Mouse (Mus musculus) heart, embryonic 15.5 days (tissue): ENCODE data around the gene Ppfibp2. TPM values are rescaled to one million over a fixed set of nuclear protein-coding genes. Genes with fewer than 3 reads are reported as not detected.

ENCODE experiments used
- ATAC-seq: fragments of 200-750 bp; cut with Nextera tagmentation; replicated peaks from 2 replicates; pipeline ENCODE4 v1.8.0; 2017; ENCODE audit warnings: low read depth, moderate TSS enrichment; ENCODE audit not compliant: insufficient number of reproducible peaks, insufficient read depth, low FRiP score
- H3K27ac ChIP-seq: fragments of 300-500 bp; sonication (generic); 2 replicates; pipeline ENCODE4 v1.5.1; 2015; ENCODE audit warnings: mild to moderate bottlenecking, inconsistent platforms
- H3K27me3 ChIP-seq: fragments of 300-500 bp; sonication (generic); 2 replicates; pipeline ENCODE4 v1.6.1; 2015; ENCODE audit warnings: inconsistent platforms
- H3K36me3 ChIP-seq: fragments of 300-500 bp; sonication (generic); 2 replicates; pipeline ENCODE4 v1.6.1; 2015; ENCODE audit warnings: mild to moderate bottlenecking, inconsistent platforms
- H3K4me1 ChIP-seq: fragments of 300-500 bp; sonication (generic); replicated peaks from 2 replicates; pipeline ENCODE4 v1.6.1; 2015; ENCODE audit warnings: inconsistent platforms
- H3K4me2 ChIP-seq: fragments of 300-500 bp; sonication (generic); 2 replicates; pipeline ENCODE4 v1.6.1; 2015; ENCODE audit warnings: inconsistent platforms, mild to moderate bottlenecking, moderate library complexity
- H3K4me3 ChIP-seq: fragments of 300-500 bp; sonication (generic); 2 replicates; pipeline ENCODE4 v1.5.1; 2015; ENCODE audit warnings: mild to moderate bottlenecking, inconsistent platforms
- H3K9ac ChIP-seq: fragments of 300-500 bp; sonication (generic); 2 replicates; pipeline ENCODE4 v1.6.1; 2015; ENCODE audit warnings: mild to moderate bottlenecking, inconsistent platforms
- H3K9me3 ChIP-seq: fragments of 300-500 bp; sonication (generic); replicated peaks from 2 replicates; pipeline ENCODE4 v1.6.1; 2016; ENCODE audit warnings: inconsistent platforms
- WGBS: fragments of 180-500 bp; shearing (Covaris S2); methylation state at CpG from one replicate; pipeline ENCODE4 v1.1.7; 2015; ENCODE audit warnings: mixed read lengths; 5-methylcytosine and 5-hydroxymethylcytosine counted together
- polyA plus RNA-seq: library from polyadenylated mRNA; unstranded; fragments of >200 nt; fragmentation: Nextera tagmentation; extraction: Ambion mirVana; gene quantifications from 2 replicates; pipeline ENCODE4 v1.2.1, GENCODE M21; 2015

Ppfibp2 gene
- polyA plus RNA-seq, 1 experiment from 2014 or later: 4.4 TPM

DNA sequence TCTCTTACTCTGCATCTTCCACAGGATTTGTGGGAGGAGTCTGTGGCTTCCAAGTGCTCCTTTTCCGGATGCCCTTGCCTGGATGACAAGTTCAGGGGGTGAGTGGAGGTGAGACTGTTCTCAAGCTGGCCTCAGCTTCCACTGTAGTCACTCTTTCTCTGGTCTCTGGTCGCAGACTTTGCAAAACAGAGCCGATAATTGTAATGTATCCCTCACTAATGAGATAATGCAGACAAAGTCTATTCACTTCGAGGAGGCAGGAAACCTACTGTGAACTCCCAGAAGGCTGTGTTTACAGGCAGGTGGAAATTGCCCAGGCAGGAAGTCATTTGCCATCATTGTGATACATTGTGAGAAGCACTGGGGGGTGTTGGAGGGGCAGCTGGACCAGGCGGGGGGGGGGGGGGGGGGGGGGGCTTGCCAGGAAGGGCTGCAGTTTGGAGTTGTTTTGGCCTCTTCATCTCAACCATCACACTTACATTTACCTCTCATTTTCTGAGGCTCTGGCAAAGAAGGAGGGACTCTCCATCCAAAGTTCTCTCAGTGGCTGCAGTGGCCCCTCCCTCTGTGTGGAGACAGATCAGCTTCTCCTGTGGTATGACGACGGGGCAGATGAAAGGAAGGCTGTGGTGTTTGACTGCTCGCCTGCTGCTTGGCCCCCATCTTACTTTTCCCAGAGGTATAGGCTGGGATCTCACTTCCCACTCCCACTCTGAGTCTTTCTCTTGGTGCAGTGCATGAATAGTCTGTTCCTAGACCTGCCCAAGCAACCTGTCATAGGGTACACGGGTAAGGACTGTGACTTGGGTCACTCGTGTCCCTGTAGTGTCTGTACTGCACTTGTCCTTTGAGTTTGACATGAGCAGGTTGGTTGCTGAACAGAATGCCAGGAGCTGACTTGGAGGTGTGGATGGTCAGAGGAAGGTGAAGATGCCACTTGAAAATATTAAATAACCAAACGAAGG, 23.3 kb downstream of the Ppfibp2 start:
- H3K27me3 ChIP-seq: no peaks in the 10 kb centered on the region
- no peak overlapping the region for H3K4me2 ChIP-seq
- 0 out of 2 replicates have a peak, but pooled peaks have one; percentile 7 for ATAC-seq
- 30% methylated on average over 11 of the region's 11 CpGs for WGBS
- no peak overlapping the region for H3K27ac ChIP-seq
- H3K9me3 ChIP-seq: no peaks in the 10 kb centered on the region
- H3K9ac ChIP-seq: no peak overlapping the region
- H3K4me3 ChIP-seq: no peak overlapping the region
- no peaks in the 10 kb centered on the region for H3K36me3 ChIP-seq
- no peaks in the 10 kb centered on the region; the same call in 1 of the 2 replicates for H3K4me1 ChIP-seq

DNA sequence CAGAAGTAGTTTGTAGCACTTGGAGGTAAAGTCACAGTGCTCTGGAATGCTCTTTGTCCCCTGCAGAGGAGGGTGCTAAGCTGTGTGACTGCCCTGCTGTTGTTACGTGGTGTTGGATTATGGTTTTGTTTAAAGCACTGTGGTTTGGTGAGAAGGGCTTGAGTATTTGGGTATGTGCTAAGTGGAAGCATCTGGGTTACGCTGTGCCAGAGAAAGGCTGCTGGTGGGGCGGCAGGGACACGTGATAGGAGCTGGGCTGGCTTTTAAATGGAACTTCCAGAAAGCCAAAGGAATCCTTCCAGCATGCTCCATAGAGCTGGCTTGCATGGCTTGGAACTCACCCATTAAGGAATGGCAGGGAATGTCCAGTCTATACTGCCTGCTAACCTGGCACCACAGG, 24.2 kb downstream of the Ppfibp2 start:
- Histone ChIP-seq H3K4me2 (no peak overlapping the region), H3K27me3 (no peaks in the 10 kb centered on the region), H3K9ac (no peak overlapping the region), H3K4me1 (no peaks in the 10 kb centered on the region; the same call in 1 of the 2 replicates), H3K9me3 (no peaks in the 10 kb centered on the region), H3K4me3 (no peak overlapping the region), H3K27ac (no peak overlapping the region), H3K36me3 (no peaks in the 10 kb centered on the region)
- WGBS: 57% methylated on average over 4 of the region's 4 CpGs
- ATAC-seq: no peak

DNA sequence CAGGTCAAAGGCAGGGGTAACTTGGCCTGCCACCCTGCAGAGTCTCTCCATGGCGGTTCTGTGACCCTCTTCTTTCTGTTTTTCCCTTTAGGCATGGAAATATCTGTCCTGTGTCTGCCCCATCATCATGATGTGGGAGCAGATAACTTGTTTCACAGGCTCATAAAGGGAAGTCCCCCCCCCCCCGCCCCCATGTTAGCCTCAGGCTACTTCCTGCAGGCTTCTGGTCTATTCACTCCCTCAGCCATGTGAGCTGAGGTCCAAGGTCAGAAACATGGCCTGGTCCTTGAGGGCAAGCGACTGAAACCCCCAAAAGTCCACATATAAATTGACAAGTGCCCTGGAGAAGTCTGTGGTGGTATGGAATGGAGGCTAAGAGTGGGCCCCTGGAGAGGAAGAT, 25.1 kb downstream of the Ppfibp2 start:
- no peak overlapping the region for H3K4me3 ChIP-seq
- no peak overlapping the region for H3K27ac ChIP-seq
- no peak overlapping the region for H3K4me2 ChIP-seq
- H3K36me3 ChIP-seq: no peaks in the 10 kb centered on the region
- ATAC-seq: no peak
- H3K9ac ChIP-seq: no peak overlapping the region
- no peaks in the 10 kb centered on the region for H3K9me3 ChIP-seq
- WGBS: 69% methylated on average over 3 of the region's 3 CpGs
- no peaks in the 10 kb centered on the region; the same call in 1 of the 2 replicates for H3K4me1 ChIP-seq
- H3K27me3 ChIP-seq: no peaks in the 10 kb centered on the region

DNA sequence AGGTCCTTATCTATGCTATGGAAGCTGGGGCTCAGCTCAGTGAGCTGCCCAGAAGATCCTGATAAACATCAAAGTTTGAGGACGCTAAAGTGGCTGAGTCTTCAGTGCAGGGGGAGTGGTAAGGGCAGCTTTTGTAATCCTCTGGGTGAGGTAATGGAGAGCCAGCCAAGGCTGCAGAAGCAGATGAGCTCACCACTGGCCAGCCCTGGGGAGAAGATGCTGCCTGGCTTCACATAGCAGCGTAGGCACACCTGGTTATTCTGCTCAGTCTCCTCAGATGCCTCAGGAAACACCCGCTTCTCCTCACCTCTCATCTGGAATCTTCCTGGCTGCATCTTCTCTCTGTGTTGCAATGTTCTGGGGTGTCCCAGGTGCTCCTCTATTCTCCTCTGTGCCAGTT, 29.4 kb downstream of the Ppfibp2 start:
- ATAC-seq: no peak
- WGBS: 44% methylated on average over 3 of the region's 3 CpGs
- no peak overlapping the region for H3K9ac ChIP-seq

DNA sequence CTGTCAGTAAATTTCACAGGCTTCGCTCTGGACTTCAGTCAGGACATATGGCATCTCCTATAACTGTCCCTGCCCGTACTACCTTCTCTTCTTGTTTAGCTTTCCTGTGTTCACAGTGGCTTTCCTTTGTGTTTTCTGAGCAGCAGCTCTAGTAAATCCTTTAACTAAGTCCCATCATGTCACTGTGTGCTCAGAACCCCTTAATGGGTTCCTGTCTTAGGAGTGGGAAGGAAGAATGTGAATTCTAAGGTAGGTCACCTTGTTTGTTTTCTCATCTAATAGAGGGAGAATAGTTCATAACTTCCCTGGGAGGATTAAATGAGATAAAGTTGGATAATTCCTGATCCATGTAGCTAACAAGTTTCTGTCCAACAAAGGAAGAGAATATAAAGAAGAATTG, 30.1 kb downstream of the Ppfibp2 start, which contains the start of gene 5330417H12Rik:
Gene 5330417H12Rik (minus strand): TSS at position 101 of the 400 bp plus-strand sequence.
- Histone ChIP-seq H3K4me1 (no peaks in the 10 kb centered on the region), H3K27me3 (no peaks in the 10 kb centered on the region), H3K27ac (no peak within 1 kb of the TSS), H3K4me2 (no peak within 1 kb of the TSS), H3K4me3 (no peak within 1 kb of the TSS), H3K9me3 (no peaks in the 10 kb centered on the region), H3K36me3 (no peaks in the 10 kb centered on the region), H3K9ac (no peak within 1 kb of the TSS)
- WGBS: 81% methylated on average over 2 of the region's 2 CpGs
- no peak for ATAC-seq

More for the DNA sequence above, 29.4 kb downstream of the Ppfibp2 start:
- Histone ChIP-seq H3K36me3 (no peaks in the 10 kb centered on the region), H3K4me2 (no peak overlapping the region), H3K9me3 (no peaks in the 10 kb centered on the region), H3K27ac (no peak overlapping the region), H3K4me3 (no peak overlapping the region), H3K4me1 (no peaks in the 10 kb centered on the region), H3K27me3 (no peaks in the 10 kb centered on the region)

DNA sequence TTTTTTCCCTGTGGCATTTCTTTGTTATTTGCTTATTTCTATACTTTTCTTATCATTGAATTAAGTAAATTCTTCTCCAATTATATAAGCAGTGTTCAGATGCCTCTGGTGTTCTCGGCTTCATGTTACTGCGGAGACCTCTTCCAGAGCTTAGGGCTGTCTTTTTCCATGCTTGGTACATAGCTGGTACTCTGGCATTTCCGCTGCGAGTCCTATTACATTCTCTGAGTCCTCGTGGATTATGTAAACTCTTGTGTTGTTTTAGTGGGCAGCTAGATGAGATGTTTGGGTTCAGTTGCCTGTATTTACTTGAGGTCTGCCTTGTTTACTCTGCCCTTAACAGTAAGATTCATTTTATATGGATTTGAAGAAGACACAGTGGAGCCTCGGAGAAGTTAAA, 30.8 kb downstream of the Ppfibp2 start:
- H3K9me3 ChIP-seq: no peaks in the 10 kb centered on the region
- 75% methylated on average over 6 of the region's 6 CpGs for WGBS
- no peaks in the 10 kb centered on the region for H3K36me3 ChIP-seq
- H3K9ac ChIP-seq: no peak overlapping the region
- no peaks in the 10 kb centered on the region for H3K4me1 ChIP-seq
- H3K4me3 ChIP-seq: no peak overlapping the region
- no peak overlapping the region for H3K4me2 ChIP-seq
- H3K27me3 ChIP-seq: no peaks in the 10 kb centered on the region
- H3K27ac ChIP-seq: no peak overlapping the region
- no peak for ATAC-seq

DNA sequence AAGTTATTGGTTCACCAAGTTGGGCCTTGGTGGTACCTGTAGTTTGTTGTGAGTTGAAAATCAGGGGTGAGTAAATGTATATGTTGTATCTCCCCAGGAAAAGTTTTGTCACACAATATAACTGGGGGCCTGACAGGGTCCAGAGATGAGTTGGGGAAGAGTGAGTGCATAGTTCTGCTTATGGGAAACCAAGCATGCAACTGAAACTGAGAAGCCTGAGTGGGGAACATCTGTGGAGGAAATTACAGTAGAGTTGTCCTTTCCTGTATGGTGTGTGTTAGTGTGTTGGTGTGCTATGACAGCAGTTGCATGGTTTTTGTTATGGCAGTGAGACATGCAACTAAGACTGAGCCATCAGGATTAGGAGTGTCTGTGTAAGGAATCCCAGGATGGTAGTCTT, 33.4 kb downstream of the Ppfibp2 start:
- Histone ChIP-seq H3K9me3 (no peaks in the 10 kb centered on the region), H3K36me3 (no peaks in the 10 kb centered on the region), H3K4me3 (no peak overlapping the region), H3K9ac (no peak overlapping the region), H3K4me2 (no peak overlapping the region), H3K4me1 (no peaks in the 10 kb centered on the region), H3K27ac (no peak overlapping the region), H3K27me3 (no peaks in the 10 kb centered on the region)
- ATAC-seq: no peak

DNA sequence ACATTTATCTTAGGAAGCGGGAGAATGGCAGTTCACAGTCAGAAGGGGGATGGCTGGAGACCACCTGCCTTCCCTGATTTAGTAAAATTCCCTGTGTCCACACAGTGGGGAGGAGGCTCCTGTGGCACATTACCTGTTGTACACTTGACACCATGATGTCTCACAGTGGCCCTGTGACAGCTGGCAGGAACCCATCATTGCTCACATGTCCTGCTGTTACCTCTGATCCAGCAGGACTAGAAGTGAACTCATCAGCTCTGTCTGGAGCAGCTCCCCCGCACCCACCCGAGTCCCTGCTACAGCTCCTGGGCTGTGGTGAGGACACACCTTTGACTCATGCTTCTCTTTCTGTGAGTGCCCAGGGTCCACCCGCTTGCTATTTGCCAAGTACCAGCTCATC, 38.2 kb downstream of the Ppfibp2 start:
- Histone ChIP-seq H3K9me3 (no peaks in the 10 kb centered on the region), H3K4me3 (no peak overlapping the region), H3K27me3 (no peaks in the 10 kb centered on the region), H3K4me2 (no peak overlapping the region), H3K4me1 (no peaks in the 10 kb centered on the region), H3K9ac (no peak overlapping the region), H3K27ac (no peak overlapping the region), H3K36me3 (no peaks in the 10 kb centered on the region)
- 87% methylated on average over 4 of the region's 4 CpGs for WGBS
- ATAC-seq: no peak

DNA sequence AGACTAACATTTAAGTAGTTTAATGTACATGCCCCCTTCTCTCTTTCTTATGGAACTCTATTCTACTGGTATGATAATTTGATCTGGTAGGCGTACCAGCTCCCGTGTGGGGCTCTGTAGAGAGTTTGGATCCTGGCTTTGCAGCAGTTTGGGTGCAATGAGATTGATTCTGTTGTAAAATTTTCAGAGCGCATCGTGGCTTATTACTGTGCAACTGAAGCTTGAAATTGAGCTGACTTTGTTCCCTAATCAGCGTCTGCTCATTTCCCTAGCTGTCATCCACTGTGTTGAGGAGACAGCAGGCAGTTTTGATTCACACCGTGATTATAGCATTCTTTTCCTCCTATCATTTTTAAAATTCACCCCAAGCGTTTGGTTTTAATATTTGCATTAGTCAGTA, 42.4 kb downstream of the Ppfibp2 start:
- no peak for ATAC-seq
- no peak overlapping the region for H3K4me3 ChIP-seq
- WGBS: 76% methylated on average over 7 of the region's 7 CpGs

DNA sequence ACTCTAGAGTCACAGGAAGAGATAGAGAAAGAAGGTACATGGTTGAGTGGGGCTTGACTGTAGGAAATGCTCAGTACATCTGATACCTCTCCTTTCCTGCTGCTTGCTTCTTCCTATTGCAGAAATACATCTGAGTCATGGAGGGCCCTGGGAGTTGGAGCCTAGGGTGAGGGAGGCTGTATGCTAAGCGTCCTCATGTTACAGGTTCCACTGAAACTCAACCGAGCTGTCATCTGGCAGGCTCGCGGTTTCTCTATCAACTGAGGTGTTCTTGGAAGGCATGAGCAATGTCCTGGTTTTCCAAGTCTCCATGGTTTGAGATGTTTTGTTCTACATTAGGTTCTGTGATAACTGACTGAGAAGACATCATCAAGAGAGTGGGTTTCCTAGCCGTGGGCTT, 43.0 kb downstream of the Ppfibp2 start:
- Histone ChIP-seq H3K9ac (no peak overlapping the region), H3K4me1 (no peaks in the 10 kb centered on the region), H3K4me2 (no peak overlapping the region), H3K36me3 (no peaks in the 10 kb centered on the region), H3K9me3 (no peaks in the 10 kb centered on the region), H3K4me3 (no peak overlapping the region), H3K27me3 (no peaks in the 10 kb centered on the region), H3K27ac (no peak overlapping the region)
- 68% methylated on average over 5 of the region's 5 CpGs for WGBS
- ATAC-seq: no peak

More for the DNA sequence above, 42.4 kb downstream of the Ppfibp2 start:
- H3K27ac ChIP-seq: no peak overlapping the region
- H3K27me3 ChIP-seq: no peaks in the 10 kb centered on the region
- H3K4me1 ChIP-seq: no peaks in the 10 kb centered on the region
- no peak overlapping the region for H3K4me2 ChIP-seq
- H3K9ac ChIP-seq: no peak overlapping the region
- no peaks in the 10 kb centered on the region for H3K9me3 ChIP-seq
- no peaks in the 10 kb centered on the region for H3K36me3 ChIP-seq

DNA sequence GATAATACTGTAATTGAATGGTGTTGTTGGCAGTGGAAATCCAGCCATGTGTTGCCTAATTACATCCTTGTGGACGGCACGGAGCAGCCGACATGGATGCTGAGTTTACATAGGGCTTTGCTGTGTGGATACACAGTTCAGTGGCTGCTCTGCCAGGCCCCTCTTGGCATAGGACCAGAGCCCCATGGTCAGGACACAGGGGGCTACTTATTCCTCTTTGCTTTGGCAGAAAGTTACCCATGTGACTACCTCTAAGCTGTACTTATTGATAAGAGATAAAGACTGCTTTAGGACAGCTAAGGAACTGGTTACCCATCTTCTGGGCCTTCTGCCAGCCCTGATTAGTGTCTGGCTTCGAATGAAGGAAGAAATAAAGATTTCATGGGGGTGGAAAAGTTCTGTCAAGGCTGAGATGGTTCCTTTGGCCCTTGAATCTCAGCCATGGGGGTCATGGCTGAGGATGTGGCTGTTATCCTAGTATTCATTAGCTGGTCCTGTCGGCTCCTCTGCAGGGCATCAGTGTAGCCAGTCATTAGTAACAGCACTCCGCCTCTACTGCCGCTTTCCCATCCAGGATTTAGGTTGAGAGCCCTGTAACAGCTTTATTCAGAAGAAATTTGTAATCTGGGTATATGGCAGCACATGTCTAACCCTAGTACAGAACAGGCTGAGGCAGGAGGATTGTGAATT, 47.7 kb downstream of the Ppfibp2 start:
- Histone ChIP-seq H3K27me3 (no peaks in the 10 kb centered on the region), H3K4me1 (no peaks in the 10 kb centered on the region), H3K36me3 (no peaks in the 10 kb centered on the region), H3K27ac (no peak overlapping the region), H3K4me3 (no peak overlapping the region), H3K9ac (no peak overlapping the region), H3K9me3 (no peaks in the 10 kb centered on the region), H3K4me2 (no peak overlapping the region)
- 60% methylated on average over 7 of the region's 7 CpGs for WGBS
- no peak for ATAC-seq
